Mouse (Mus musculus): ENCODE data around the gene Iars.

DNA sequence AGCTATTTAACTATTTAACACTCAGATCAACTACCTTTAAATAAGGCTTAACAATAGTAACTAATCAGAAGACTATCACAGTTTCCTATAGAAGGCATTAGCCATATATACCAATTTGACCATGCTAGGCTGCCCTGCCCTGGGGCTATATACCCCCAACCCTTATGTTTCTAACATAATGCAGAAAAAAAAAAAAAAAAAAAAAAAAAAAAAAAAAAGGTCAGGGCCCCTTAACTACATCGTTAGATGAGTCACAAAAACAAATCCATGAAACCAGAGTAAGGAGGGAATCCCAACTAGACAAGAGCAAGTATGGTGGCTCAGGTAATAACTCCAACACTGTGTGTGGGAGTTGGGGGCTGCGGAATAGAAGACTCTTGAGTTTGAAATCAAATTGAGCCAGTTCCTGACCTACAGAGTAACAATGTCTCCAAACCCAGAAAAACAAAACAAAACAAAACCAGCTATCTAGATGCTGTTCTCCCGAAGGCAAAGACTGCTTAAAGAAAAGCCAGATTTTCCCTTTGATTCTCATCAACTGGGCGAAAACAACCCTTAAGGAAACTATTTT lies 30.0 kb upstream of the Iars start:
- no peak for TF ChIP-seq CTCF (IDR thresholded peaks at IDR 0.05; ENCODE audit: low read depth)
- no peak for TF ChIP-seq EP300 (IDR thresholded peaks at IDR 0.05; ENCODE audit: low read depth)

All from liver, postnatal 0 days (tissue).